Mouse (Mus musculus) small intestine, adult 2 months (tissue): ENCODE results near the gene Mettl7a3.

Experiments used
- CTCF ChIP-seq: fragments of 200-500 bp; IDR thresholded peaks from 2 replicates; pipeline ENCODE4 v1.5.1; 2012; ENCODE audit warnings: low read depth, mild to moderate bottlenecking, control low read depth, inconsistent platforms, low read length, moderate library complexity, mixed read lengths; ENCODE audit not compliant: insufficient replicate concordance, insufficient read length; ENCODE audit errors: extremely low read depth
- POLR2A ChIP-seq: fragments of 200-500 bp; IDR thresholded peaks from 2 replicates; pipeline ENCODE4 v1.6.1; 2012; ENCODE audit warnings: low read depth, mild to moderate bottlenecking, control low read depth, inconsistent platforms, low read length, moderate library complexity

DNA sequence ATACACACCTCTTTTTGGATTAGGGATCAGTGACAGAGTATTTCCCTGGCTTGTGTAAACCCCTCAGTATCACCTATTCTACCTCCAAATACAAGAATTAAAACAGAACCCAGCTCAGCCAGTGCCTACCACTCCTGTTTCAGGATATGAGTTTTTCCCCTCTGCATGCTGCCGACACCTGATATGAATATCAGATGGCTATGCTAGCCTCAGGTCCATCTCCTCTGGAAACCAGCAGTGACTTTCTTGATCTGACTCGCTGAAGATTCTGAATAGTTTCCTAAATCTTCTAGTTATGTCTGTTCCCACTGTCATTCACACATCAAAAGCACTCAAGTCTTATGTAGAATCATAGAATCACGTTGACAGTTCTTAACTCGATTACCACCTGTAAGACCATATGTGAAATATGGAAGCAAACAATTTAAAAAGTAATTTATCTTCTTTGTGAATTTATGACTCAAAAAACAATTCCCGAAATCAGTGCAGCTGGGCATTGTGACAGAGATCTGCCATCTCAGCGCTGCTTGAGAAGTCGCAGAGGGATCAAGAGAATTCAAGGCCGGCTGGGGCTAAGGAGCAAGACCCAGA is 31.2 kb upstream of the Mettl7a3 start:
- no peak for TF ChIP-seq POLR2A
- no peak for TF ChIP-seq CTCF
